In the genomic region with DNA sequence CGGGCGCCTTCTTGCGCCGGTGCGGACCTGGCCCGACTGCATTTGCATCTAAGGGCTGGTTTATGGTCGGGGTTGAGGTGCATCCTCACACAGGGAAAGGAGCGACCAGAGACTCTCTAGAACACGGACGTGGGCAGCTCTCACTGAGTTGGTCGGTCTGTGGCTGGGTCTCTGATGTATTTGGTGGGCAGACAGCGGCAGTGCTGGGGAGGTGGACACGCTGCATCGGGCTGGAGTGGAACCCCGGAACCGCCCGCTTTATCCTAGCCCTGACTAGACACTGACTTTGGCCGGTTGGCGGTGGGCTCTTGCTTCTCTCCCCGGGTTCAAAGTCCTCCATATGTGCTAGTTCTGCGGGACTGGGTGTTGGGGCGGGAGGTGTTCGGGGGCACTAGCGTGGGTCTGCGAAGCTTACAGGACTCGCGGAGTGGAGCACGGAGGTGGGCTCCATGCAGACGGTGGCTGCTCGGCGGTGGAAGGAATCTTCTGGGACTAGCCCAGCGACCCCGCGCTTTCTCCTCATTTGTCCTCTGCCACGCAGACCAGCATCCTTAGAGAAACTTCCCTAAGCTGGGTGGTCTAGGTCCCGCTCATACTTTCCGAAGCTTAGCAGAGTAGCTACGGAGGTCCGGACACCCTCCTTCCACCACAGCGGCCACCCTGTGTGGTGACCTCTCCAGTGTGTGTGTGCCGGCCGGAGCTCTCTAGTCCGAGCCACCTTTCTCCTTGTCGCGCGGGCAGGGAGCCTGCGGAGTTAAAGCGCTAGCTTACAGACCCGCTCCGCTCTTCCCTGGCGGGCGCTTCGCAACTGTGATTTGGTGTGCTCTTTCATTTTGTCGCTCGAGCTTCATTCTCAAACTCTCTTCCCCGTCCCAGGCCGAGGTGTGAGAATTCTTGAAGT, we compare ENCODE assay signal across 8 mouse cellular contexts. TPM values are rescaled to one million over a fixed set of nuclear protein-coding genes. Genes with fewer than 3 reads are reported as not detected.
DNase-seq lines count a peak whose midpoint lies in the region; ATAC-seq and TF ChIP-seq lines count a peak whose summit lies in the region.

No protein-coding gene starts in this region.

- peaks cover 12% of the 10 kb centered on the region; the same call in 1 of the 2 replicates for H3K4me1 ChIP-seq in thymus, adult 2 months (replicated peaks; ENCODE audit: control insufficient read depth, insufficient read depth, low read length)
- peaks cover 13% of the 10 kb centered on the region for H3K4me1 ChIP-seq in heart, embryonic 15.5 days (replicated peaks)

- peak overlapping the region; percentile 68 for H3K9ac ChIP-seq in heart, embryonic 15.5 days

- peak; percentile 16; the same call in 1 of the 2 replicates for ATAC-seq in heart, embryonic 15.5 days (replicated peaks; ENCODE audit: insufficient number of reproducible peaks, insufficient read depth, low FRiP score, low read depth)

- TF ChIP-seq CTCF in thymus, adult 2 months (IDR thresholded peaks at IDR 0.05; ENCODE audit: borderline replicate concordance, control insufficient read depth, extremely low read depth, insufficient read depth, low read length, poor library complexity) = no peak

- H3K27ac ChIP-seq in thymus, adult 2 months (ENCODE audit: control insufficient read depth, insufficient read depth, low read length) = no peak overlapping the region
- H3K27ac ChIP-seq in heart, embryonic 15.5 days = 0 out of 2 replicates have a peak overlapping the region, but pooled peaks have one; percentile 76
- H3K27ac ChIP-seq in macrophage = no peak overlapping the region

- peak; percentile 16 for DNase-seq in thymus, adult 2 months
- DNase-seq in thymus, postnatal 10 days (ENCODE audit: low spot score in 2 of 2) = no peak
- peak; percentile 65 for DNase-seq in embryo, embryonic 10 days (ENCODE audit: low spot score)
- DNase-seq in kidney, postnatal 4 days = peak; percentile 52 to 63
- DNase-seq in retina, postnatal 1 day = peak; percentile 68
- DNase-seq in MN1 (ENCODE audit: low spot score) = no peak

- peaks cover 13% of the 10 kb centered on the region; the same call in 1 of the 2 replicates for H3K27me3 ChIP-seq in thymus, adult 2 months (ENCODE audit: control insufficient read depth, insufficient read depth, low read length)
- H3K27me3 ChIP-seq in heart, embryonic 15.5 days = peaks cover 10% of the 10 kb centered on the region

- TF ChIP-seq POLR2A in thymus, adult 2 months (IDR thresholded peaks at IDR 0.05; ENCODE audit: control insufficient read depth, extremely low read depth, insufficient read depth, low read length, poor library complexity) = no peak

- WGBS in thymus, adult 2 months = 2% methylated on average over 57 of the region's 57 CpGs
- WGBS in heart, embryonic 15.5 days = 1% methylated on average over 57 of the region's 57 CpGs
- 3% methylated on average over 57 of the region's 57 CpGs for WGBS in macrophage (ENCODE audit: missing documents)

- H3K79me2 ChIP-seq in macrophage (ENCODE audit: inconsistent target) = no peaks in the 10 kb centered on the region

- H3K36me3 ChIP-seq in thymus, adult 2 months (ENCODE audit: control insufficient read depth, insufficient read depth, low read length) = no peaks in the 10 kb centered on the region
- H3K36me3 ChIP-seq in heart, embryonic 15.5 days = no peaks in the 10 kb centered on the region
- no peaks in the 10 kb centered on the region for H3K36me3 ChIP-seq in macrophage (ENCODE audit: inconsistent target)

- peak overlapping the region; percentile 97 for H3K4me2 ChIP-seq in heart, embryonic 15.5 days

- H3K4me3 ChIP-seq in thymus, adult 2 months (ENCODE audit: control insufficient read depth, insufficient read depth, low read length) = peak overlapping the region; percentile 41
- H3K4me3 ChIP-seq in heart, embryonic 15.5 days = peak overlapping the region; percentile 78
- H3K4me3 ChIP-seq in macrophage (ENCODE audit: inconsistent target) = peak overlapping the region; percentile 35

- no peaks in the 10 kb centered on the region for H3K9me3 ChIP-seq in heart, embryonic 15.5 days (replicated peaks)

RNA-seq across cellular contexts. Expression of a gene that starts 1.0 kb away (rescaled TPM):
- polyA plus RNA-seq in thymus, adult 2 months (2012; rRNA removed) = 0.57 and 0.97 TPM in 2 replicates
- polyA plus RNA-seq in heart, embryonic 15.5 days (2015; fragmentation: Nextera tagmentation; extraction: Ambion mirVana) = 2.5 and 5.0 TPM in 2 replicates
- total RNA-seq in macrophage (2018; cell fraction: chromatin; rRNA removed) = 1 to 10 TPM in 2 of 26 experiments, under 1 TPM in 23, not detected in 1; 0.07 to 4.6 (median 0.13) TPM
- total RNA-seq in macrophage (2018; cell fraction: cytosol; rRNA removed) = under 1 TPM in 25 of 26 experiments, not detected in 1; 0.03 to 0.86 (median 0.10) TPM
- total RNA-seq in macrophage (2018; cell fraction: nucleus; rRNA removed) = 1 to 10 TPM in 5 of 26 experiments, under 1 TPM in 20, not detected in 1; 0.04 to 3.3 (median 0.26) TPM
- 0.04 to 0.64 TPM (median 0.37 TPM) in 3 replicates for polyA plus RNA-seq in macrophage (2018)

Comparison
In these comparisons a context has a peak if more than half of its experiments do, and no peak if none do; other contexts are left out.
1. DNase-seq: peak in thymus, adult 2 months (single experiment), embryo, embryonic 10 days (single experiment), kidney, postnatal 4 days (2 of 2) and retina, postnatal 1 day (single experiment); none in thymus, postnatal 10 days (0 of 2) and MN1 (single experiment).
2. Peak in every context shown above with its lines, with median percentiles within 50 percentile points of each other: H3K4me3 ChIP-seq.